Mouse (Mus musculus) thymus, postnatal 4 days (tissue): Measurements from ENCODE around the gene Psma4.
"Not testable (repeated sequence)": the region's sequence is repeated elsewhere in the genome, so short reads cannot be mapped to it uniquely, and the experiment has no call there.

Experiments
- DNase-seq: peaks from one replicate; pipeline ENCODE4 v3.0.0; 2021

Psma4 gene

DNA sequence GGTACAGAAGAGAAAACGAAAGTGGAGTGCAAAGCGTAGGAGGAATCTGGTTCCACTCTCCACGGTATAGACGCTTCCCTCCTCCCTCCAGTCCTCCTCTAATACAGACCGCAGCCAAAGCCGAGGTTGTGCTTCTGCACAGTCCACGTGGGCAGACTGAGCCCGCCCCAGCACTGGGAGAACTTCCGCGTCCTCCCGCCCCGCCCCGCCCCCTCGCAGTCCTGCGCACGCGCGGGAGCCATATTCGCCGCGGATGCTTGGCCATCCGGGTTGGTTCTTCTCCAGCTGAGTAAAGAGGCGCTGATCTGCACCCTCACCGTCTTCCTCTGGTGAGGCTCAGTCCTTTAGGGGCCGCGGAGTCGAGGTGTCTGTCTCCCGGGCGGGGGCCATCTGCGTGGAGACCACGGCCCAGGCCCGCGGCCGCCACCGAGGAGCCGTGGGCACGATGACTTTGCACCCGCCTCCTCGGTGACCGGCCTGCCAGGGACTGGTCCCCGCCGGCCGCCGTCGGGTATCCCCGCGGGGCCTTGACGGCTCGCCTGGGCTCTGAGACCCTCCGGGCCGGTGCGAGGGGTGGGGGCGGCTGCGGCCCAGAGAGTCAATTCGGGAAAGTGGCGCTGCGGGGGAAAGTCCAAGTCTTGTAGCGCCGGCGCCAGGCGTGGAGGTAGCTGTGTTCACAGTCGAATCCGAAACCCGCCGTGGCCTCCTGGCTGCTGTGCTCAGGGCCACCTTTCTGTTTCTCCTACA, at the start of gene Psma4, which contains the start of gene AY074887:
Gene Psma4, plus strand, starts transcription at position 216 of the 747 bp plus-strand sequence.
Gene AY074887, minus strand, starts transcription at position 424 of the 747 bp plus-strand sequence.
- DNase-seq: peak; percentile 94

DNA sequence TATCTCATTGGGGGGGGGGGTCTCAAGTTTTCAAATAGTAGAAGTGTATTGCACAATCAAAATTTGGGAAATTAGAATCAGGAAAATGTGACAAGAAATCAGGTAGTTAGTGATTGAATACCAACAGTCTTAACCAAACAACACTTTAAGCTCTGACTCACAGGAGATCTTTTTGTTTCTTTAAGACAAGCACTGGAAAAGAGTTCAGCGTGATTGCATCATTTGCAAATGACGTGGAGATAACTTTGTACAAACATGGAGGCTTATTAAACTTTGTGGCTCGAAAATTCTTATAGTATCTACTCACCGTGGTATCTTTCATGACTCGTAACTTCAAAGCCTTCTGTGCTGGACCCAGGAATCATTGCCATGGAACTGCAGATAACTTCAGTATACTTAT, 41.1 kb upstream of the Psma4 start:
- DNase-seq: no peak

DNA sequence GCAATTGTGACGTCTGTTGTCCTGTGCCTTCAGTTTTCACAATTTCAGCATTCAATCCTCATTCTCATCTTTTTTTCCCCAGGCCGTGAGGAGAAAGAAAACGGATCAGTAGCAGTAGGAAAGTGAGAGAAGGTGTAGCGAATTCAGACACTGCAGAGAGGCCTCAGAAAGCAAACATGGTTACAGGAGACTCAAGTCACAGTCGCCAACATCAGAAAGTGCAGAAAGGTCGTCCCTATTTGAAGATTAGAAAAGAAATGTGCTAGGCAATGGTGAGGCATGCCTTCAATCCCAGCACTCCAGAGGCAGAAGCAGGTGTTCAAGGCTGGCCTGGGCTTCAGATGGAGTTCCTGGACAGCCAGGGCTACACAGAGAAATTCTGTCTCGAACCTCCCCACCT, 35.0 kb upstream of the Psma4 start:
- DNase-seq: no peak

DNA sequence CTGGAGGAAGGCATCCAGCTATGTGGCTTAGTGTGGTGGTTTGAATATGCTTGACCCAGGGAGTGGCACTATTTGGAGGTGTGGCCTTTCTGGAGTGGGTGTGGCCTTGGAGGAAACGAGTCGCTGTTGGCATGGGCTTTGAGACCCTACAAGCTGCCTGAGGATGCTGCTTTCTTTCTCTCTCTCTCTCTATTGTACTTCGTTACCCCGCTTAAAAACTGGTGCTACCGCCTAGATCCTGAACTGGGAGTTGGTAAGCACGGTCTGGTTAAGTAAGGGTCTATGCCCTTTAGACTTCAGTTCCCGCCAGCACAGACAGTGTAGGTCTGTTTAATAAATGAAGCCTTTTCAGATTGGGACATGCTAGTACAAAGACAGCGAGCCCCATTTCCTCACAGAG, 34.2 kb upstream of the Psma4 start:
- DNase-seq: peak; percentile 12

DNA sequence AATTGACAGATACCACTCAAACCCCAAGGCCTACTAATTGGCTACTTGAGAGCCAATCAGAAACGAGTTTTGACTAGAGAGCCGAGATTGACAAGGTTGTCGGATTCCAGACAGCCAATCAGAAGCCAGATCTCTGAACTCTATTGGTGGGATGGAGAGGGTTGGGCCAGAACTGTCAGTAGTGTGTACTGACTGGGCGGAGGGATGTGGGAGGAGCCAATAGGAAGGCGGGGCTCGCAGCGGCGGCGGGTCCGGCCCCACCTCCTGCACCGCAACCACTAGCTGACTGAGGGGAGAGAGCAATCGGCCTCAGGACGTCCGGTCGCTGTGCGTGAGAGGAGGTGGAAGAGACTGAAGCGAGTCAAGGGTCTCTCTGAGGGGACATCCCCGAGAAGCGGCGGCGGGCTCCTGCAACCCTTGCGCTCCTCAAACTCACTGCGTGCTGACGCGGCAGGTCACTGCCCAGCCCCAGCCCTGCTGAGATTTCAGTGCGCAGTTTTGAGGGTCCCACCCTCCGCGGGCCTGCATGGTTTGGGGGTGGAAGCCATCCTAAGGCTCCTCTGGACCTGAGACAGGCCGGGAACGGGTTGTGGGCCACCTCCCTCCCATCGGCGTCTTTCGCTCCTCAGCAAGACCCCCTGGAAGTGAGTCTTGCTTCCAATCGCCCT, 33.4 kb upstream of the Psma4 start, which contains the start of gene Hykk:
Gene Hykk, plus strand, starts transcription at position 274 of the 668 bp plus-strand sequence.
- peak; percentile 88 for DNase-seq

DNA sequence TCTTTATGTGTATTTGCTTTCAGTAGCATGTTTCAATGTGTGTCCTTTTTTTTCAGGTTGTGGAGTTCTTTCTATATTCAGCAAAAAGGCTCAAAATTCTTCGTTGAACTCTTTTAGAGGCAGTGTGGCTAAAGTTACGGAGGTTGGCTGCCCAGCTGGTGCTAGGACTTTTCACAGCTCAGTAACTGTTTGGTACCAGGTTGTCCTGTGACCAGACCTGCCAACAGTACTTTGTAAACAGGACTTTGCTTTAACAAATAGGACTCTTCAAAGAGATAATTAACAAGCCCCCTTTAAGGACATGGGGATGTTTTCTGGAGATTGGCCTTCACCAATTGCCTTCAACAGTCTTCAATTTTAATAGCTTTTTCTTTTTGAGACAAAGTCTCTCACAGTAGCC, 32.4 kb upstream of the Psma4 start:
- DNase-seq: no peak

DNA sequence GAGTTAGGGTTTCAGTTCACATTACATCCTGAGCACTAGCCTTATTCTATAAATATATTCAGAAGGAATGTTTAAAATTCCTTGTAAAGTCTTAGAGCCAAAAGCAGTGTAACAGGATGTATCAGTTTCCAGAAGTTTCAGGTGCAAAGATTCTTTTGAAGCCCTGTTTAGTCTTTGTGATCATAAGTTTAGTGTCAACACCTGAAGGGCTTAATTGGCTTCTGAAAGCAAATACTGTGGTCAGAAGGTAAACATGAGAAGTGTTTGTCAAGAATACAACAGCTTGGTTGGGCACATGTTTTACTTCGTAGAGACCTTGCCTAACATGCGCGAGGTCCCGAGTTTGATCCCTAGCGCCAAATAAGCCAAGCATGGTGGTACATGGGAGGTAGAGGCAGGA, 31.8 kb upstream of the Psma4 start:
- no peak for DNase-seq

DNA sequence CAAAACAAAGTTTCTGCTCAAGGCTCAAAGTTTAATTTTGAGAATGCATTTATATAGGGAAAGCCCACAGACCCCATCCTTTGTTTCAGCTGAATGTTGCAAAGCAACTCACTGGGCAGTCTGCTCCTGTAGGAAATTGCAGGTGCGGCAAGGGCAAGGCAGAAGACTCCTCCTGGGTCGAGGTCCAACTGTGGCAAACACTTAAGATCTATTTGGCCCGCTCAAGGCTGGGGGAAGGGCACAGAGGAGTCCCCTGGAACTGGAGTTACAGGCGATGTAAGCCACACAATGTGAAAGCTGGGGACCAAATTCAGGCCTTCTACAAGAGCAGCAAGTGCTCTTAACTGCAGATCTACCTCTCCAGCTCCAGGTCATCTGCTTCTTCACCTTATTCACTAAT, 30.6 kb upstream of the Psma4 start:
- DNase-seq: no peak

DNA sequence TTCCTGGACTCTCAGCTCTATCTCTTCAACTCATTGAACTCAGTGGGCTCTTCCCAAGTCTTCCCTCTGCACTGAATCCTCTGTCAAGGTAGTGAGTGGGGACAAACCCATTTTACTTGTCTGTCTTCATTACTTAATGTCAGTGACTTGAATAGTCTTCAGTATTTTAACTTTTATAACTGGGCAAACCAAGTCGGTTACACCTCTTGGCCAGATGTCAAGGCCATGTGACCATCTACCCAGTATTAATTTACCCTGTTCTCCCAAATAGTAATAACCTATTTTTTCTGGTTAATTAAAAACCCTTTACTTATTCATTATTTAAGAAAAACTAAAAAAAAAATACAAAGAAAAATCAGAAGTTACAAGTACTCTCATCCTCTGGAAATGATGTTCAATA, 19.8 kb upstream of the Psma4 start:
- DNase-seq: no peak

DNA sequence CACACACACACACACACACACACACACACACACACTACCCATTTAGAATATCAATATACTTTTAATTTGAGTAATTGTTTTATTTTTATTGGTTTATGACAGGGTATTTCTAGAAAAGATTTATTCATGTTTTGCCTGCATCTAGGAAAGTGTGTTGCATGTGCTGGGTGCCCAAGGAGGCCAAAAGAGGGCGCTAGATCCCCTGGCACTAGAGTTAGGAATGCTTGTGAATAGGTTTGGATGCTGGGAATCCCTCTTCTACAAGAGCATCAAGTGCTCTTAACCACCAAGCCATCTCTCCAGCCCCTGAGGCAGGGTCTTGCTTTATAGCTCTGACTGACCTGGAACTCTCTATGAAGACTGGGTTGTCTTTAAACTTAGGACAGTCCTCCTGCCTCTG, 18.8 kb upstream of the Psma4 start:
- peak; percentile 33 for DNase-seq

DNA sequence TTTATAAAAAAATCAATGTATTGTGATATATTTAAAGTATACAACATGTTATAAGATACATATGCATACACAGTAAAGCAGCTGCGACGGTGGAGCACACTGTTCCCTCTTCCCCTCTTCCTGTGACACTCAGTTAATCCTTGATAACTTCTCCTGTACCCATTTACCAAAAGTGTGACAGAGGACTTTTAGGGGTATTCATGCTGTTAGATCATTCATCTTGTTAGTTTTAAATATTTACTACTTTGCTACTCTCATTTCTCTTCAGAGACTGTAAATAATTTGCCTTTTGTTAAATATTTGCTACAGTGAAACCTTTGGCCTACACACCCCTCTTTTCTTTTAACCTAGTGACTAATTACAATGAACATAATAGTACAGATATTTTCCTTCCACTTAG, 18.2 kb upstream of the Psma4 start:
- no peak for DNase-seq

DNA sequence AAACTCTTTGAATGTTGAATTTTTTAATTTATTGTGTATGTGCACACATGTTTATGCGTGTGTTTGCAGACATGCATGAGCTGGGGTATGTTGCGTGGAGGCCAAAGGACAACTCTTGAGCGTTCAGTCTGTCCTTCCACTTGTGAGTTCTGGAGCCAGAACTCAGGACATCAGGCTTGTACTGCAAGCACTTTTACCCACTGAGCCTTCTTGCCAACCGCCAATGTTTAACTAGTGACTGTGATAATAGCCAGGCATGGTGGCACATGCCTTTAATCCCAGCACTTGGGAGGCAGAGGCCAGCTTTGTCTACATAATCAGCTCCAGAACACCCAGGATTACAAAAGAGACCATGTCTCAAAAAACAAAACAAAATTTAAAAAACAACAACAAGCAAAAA, 8.5 kb upstream of the Psma4 start:
- DNase-seq: no peak

DNA sequence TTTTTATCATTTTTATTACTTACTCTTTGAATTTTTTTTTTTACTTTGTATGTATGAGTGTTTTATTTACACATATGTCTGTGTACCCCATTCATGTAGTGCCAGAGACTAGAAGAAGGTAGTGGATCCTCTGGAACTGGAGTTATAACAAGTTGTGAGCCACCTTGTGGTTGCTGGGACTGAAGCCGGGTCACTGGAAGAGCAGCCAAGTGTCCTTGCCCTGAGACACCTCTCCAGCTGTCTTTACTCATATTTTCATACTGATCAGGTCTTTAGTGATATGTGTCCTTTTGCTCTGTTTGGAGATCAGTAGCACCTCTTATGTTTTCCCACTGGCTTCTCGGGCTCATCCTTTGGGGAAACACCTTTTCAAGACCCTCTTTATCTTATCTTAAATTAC, 6.1 kb upstream of the Psma4 start:
- no peak for DNase-seq

DNA sequence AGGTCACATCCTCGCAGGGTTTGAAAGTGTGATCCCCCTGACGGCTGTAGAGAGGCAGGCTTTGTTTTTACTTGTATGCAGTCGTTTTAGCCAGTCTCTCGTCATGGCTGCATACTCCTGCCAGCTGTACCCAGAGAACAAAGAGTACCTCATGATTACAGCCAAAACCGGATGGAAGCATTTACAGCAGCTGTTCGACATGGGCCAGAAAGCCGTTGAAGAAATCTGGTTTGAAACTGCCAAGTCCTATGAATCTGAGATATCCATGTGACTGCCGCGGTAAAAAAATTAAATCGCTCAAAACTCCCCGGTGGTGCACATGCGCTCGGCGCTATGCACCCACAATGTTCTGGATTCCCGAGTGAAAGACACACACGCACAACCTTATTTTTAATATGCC, 4.3 kb upstream of the Psma4 start:
- DNase-seq: no peak

DNA sequence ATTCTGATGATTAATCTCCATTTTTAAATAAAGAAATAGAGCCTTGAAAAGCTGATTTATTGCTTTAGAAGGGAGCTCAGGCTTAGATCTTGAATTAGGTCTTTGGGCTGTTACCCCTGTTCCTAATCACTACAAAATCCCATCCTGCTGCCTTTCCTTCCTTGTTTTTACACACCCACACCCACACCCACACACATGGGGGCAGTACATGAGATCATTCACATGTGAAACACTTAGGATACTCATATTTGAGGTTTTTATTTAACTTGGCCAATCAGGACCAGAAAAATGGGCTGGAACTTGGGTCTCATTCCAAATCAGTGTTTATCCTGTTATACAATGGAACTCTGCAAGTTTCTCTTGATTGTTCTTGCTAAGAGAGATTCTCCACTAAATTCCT, 1.1 kb upstream of the Psma4 start:
- DNase-seq: no peak

DNA sequence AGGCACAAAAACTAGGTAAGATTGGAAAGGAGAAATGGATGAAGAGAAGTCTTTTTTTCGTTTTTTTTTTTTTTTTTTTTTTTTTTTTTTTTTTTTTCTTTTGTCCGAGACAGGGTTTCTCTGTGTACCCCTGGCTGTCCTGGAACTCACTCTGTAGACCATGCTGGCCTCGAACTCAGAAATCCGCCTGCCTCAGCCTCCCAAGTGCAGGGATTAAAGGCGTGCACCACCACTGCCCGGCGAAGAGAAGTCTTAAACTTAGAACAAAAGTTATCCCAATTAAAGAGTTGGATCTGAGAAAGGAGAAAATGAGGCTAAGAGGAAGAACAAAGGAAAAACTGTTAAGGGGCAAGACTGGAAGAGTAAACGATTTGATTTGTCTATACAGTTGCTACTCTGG, 428 bp upstream of the Psma4 start:
- not testable (repeated sequence) for DNase-seq

DNA sequence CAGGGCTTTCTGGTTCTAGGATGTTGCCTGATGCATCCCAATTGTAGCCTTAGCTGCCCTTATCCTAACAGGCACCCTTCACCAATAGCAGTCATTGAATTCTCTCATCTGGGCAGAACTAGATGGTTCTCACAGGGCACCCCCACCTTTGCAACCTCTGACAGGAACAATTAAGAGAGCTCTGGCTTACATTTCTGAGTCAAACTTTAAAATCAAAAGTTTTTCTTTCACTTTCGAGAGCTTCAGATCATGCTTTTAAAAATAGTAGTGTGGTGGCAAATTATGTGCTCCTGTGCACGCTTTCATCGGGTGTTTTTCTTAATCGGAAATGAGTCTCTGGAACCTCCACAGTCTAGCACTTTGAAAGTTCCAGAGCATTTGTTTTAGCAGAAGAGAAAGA, 10.5 kb downstream of the Psma4 start:
- no peak for DNase-seq

DNA sequence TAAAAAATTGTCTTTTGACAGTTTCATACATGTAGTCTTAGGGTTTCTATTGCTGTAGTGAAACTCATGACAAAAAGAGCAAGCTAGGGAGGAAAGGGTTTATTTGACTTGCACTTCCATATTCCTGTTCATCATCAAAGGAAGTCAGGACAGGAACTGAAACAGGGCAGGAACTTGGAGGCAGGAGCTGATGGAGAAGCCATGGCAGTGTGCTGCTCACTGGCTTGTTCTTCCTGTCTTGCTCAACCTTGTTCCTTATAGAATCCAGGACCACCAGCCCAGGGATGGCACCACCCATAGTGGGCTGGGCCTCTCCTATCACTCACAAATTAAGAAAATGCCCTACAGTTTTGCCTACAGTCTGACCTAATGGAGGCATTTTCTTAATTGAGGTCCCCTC, 13.1 kb downstream of the Psma4 start:
- no peak for DNase-seq

DNA sequence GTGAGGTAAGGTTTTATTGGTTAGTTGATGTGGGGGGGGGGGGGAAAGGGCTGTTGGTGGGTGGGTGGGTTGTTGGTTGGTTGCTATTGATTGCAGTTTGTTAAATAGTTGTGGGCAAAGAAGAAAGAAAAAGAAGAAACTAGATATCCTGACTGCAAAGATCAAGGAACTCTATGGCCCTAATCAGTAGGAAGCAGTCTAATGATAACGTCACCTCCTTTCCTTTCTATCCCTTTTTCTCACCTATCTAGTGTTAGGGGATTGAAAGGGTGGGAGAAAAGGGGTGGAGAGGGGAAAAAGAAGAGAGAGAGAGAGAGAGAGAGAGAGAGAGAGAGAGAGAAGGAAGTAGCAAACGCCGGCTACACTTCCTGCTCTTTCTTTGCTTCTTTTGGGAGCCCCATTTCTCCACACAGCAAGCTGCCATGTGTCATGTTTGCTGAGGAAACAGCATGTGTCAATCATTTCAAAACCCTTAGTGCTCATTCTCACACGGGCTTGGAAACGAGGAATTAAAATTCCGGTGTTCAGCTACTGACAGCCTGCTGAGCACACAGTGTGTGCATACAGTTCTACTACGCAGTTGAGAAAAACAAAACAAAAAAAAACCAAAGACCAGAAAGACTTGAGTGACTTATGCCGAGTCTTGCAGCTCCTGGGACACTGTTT, 19.5 kb downstream of the Psma4 start:
- no peak for DNase-seq

DNA sequence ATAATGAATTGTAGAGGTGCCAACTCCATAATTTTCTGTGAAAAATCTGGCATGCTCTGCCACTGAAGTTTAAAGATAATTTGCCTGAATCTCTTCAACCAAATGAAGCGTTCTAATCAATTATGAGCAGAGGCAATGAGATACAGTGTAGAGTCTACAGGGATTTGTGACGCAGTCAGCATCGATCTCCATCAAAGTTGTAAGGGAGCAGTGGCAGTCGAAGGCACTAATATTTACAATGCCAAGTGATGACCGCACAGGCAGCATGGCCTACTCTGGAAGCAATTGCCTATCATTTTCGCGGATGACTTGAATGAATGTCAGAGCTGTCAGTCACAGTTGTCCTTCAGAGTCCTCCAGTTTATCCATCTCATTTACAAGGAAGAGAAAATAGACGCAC, 30.1 kb downstream of the Psma4 start, which contains the start of gene Chrna5:
Gene Chrna5, plus strand, starts transcription at position 207 of the 400 bp plus-strand sequence.
- DNase-seq: no peak

DNA sequence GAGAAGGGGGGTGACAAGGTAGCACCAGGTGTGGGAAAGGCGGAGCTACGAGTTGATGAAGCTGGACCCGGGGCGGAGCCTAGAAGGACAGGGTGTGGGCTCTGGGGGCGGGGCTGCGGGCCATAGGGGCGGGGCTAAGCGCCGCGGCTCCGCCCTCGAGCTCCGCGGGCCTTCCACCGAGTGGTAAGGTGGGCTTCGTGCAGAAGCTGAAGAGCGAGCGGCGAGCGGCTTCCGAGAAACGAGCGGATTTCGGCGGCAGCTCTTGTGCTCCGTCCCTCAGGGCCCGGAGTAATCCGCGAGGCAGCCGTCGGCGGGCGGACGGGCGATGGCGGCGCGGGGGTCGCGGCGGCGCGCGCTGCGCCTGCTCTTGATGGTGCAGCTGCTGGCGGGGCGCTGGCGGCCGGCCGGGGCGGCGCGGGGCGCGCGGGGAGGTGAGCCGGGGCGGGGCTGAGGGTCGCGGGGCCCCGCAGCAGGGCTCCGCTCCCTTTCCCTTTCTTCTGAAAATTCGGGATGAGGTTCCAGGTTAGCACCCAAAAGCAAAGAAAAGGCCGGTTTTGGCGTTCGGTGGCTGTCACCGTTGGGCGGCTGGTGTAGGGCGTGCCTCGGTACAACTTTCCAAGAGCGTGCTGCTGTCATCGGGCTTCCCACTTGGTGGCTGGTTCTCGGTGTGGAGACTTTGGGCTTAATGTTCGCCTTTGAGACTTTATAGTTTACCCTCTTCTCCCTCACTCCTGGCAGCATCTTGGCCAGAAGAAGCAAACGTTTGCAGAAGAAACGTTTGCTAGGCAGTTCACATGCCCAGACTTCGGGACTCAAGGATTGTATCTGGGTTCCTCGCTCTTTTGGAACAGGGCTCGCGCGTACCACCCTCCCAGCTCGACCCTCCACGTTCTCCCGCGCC, 31.0 kb downstream of the Psma4 start:
- DNase-seq: peak; percentile 64

DNA sequence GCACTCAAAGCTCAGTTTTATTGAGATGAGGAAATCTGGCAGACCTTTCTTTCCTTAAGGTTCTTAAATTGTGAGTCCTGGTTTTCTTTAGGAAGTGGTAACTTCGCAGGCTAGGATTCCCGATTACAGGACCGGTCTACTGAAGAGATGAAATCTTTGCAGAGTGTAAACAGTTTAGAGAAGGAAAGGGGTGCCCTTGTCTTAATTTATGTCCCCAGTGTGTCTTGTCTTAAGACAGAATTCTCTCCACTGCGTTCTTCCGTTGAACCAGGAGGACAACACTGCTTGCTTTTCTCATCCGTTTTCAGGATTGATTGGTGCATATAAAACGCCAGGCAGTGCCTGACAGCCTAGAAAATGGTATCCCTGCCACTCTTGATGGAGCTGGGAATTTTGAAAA, 31.8 kb downstream of the Psma4 start:
- DNase-seq: no peak

DNA sequence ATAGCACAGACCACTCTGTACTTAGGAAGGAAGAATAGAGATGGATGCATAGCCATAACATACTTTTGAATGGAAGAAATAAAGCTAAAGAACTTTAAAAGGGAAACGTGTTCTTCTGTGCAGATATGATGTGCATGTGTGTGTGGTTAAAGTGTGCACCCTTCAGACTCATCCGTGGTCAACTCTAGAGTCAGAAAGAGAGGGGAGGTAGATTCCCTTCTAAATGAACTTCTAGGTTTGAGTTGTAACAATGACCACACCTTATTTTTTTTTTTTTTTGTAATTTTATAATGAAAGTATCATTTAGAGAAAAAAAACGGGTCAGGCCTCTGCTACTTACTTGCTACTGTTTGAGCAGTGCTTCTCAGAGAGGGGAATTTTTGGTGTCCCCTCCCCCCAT, 39.8 kb downstream of the Psma4 start:
- no peak for DNase-seq
